Mouse (Mus musculus) neural tube, embryonic 12.5 days (tissue): ENCODE measurements at regions not wholly inside any gene's neighbourhood (a gene's known extent, or its start where the extent isn't known, plus 50 kb on each side); places are given as distances from the start of the nearest gene placed in this dataset.

Experiments
- ATAC-seq: fragments of 200-750 bp; cut with Nextera tagmentation; 2 replicates; pipeline ENCODE4 v1.8.0; 2017; ENCODE audit warnings: low read depth, mild to moderate bottlenecking, moderate TSS enrichment, moderate library complexity; ENCODE audit not compliant: low FRiP score
- H3K27ac ChIP-seq: fragments of 300-500 bp; sonication (generic); 2 replicates; pipeline ENCODE4 v1.5.1; 2016
- H3K27me3 ChIP-seq: fragments of 300-500 bp; sonication (generic); replicated peaks from 2 replicates; pipeline ENCODE4 v1.6.1; 2016; ENCODE audit warnings: mild to moderate bottlenecking
- H3K36me3 ChIP-seq: fragments of 300-500 bp; sonication (generic); 2 replicates; pipeline ENCODE4 v1.6.1; 2016; ENCODE audit warnings: mild to moderate bottlenecking
- H3K4me1 ChIP-seq: fragments of 300-500 bp; sonication (generic); 2 replicates; pipeline ENCODE4 v1.6.1; 2016
- H3K4me2 ChIP-seq: fragments of 300-500 bp; sonication (generic); replicated peaks from 2 replicates; pipeline ENCODE4 v1.6.1; 2016; ENCODE audit warnings: mild to moderate bottlenecking
- H3K4me3 ChIP-seq: fragments of 300-500 bp; sonication (generic); 2 replicates; pipeline ENCODE4 v1.5.1; 2016
- H3K9ac ChIP-seq: fragments of 300-500 bp; sonication (generic); 2 replicates; pipeline ENCODE4 v1.6.1; 2016; ENCODE audit warnings: mild to moderate bottlenecking
- H3K9me3 ChIP-seq: fragments of 300-500 bp; sonication (generic); 2 replicates; pipeline ENCODE4 v1.6.1; 2016; ENCODE audit warnings: mild to moderate bottlenecking
- WGBS: fragments of 180-500 bp; shearing (Covaris S2); methylation state at CpG from one replicate; pipeline ENCODE4 v1.1.7; 2016; 5-methylcytosine and 5-hydroxymethylcytosine counted together

- Histone ChIP-seq H3K4me1 (no peaks in the 10 kb centered on the region), H3K36me3 (no peaks in the 10 kb centered on the region), H3K27me3 (no peaks in the 10 kb centered on the region), H3K4me2 (no peak overlapping the region), H3K4me3 (no peak overlapping the region), H3K9me3 (no peaks in the 10 kb centered on the region), H3K27ac (no peak overlapping the region), H3K9ac (no peak overlapping the region)
- 80% methylated on average over 4 of the region's 4 CpGs for WGBS
- ATAC-seq: no peak
Measured at GRCm38 (mm10) chr3:154513566-154513965, 82.9 kb upstream of the Cryz start.

GRCm38 (mm10) chr3:154510160-154510559, 86.4 kb upstream of the Cryz start:
- ATAC-seq: no peak
- Histone ChIP-seq H3K36me3 (no peaks in the 10 kb centered on the region), H3K27ac (no peak overlapping the region), H3K9ac (no peak overlapping the region), H3K9me3 (no peaks in the 10 kb centered on the region), H3K4me3 (no peak overlapping the region), H3K27me3 (no peaks in the 10 kb centered on the region), H3K4me2 (no peak overlapping the region), H3K4me1 (no peaks in the 10 kb centered on the region)
- WGBS: 87% methylated on average over 3 of the region's 3 CpGs

GRCm38 (mm10) chr3:154509394-154509793, 87.1 kb upstream of the Cryz start:
- Histone ChIP-seq H3K36me3 (no peaks in the 10 kb centered on the region), H3K9ac (no peak overlapping the region), H3K9me3 (no peaks in the 10 kb centered on the region), H3K4me2 (no peak overlapping the region), H3K4me1 (no peaks in the 10 kb centered on the region), H3K4me3 (no peak overlapping the region), H3K27ac (no peak overlapping the region), H3K27me3 (no peaks in the 10 kb centered on the region)
- 75% methylated on average over 6 of the region's 6 CpGs for WGBS
- no peak for ATAC-seq

GRCm38 (mm10) chr3:154493387-154493920, 103.1 kb upstream of the Cryz start:
- no peak for ATAC-seq
- WGBS: 90% methylated on average over 2 of the region's 2 CpGs
- Histone ChIP-seq H3K4me1 (no peaks in the 10 kb centered on the region), H3K9ac (no peak overlapping the region), H3K27ac (no peak overlapping the region), H3K36me3 (no peaks in the 10 kb centered on the region), H3K4me2 (no peak overlapping the region), H3K9me3 (no peaks in the 10 kb centered on the region), H3K4me3 (no peak overlapping the region), H3K27me3 (no peaks in the 10 kb centered on the region)

GRCm38 (mm10) chr3:154472426-154472825, 124.1 kb upstream of the Cryz start:
- Histone ChIP-seq H3K27me3 (no peaks in the 10 kb centered on the region), H3K9ac (no peak overlapping the region), H3K4me2 (no peak overlapping the region), H3K27ac (no peak overlapping the region), H3K36me3 (no peaks in the 10 kb centered on the region), H3K4me3 (no peak overlapping the region), H3K4me1 (peaks cover 8% of the 10 kb centered on the region), H3K9me3 (0 out of 2 replicates have a peak, but pooled peaks cover 3% of the 10 kb centered on the region)
- ATAC-seq: no peak
- WGBS: 78% methylated on average over 2 of the region's 2 CpGs

- Histone ChIP-seq H3K4me1 (peaks cover 8% of the 10 kb centered on the region), H3K36me3 (no peaks in the 10 kb centered on the region), H3K27me3 (no peaks in the 10 kb centered on the region), H3K9me3 (0 out of 2 replicates have a peak, but pooled peaks cover 3% of the 10 kb centered on the region), H3K9ac (no peak overlapping the region), H3K4me2 (peak overlapping the region; percentile 40), H3K27ac (no peak overlapping the region), H3K4me3 (no peak overlapping the region)
- peak; percentile 78; the same call in 1 of the 2 replicates for ATAC-seq
- WGBS: 17% methylated on average over 13 of the region's 13 CpGs
Measured at GRCm38 (mm10) chr3:154467581-154468374, 128.7 kb upstream of the Cryz start.

GRCm38 (mm10) chr3:154458208-154458607, 127.7 kb upstream of the Lhx8 start:
- Histone ChIP-seq H3K4me3 (no peak overlapping the region), H3K4me2 (no peak overlapping the region), H3K9me3 (no peaks in the 10 kb centered on the region), H3K36me3 (no peaks in the 10 kb centered on the region), H3K27me3 (no peaks in the 10 kb centered on the region), H3K9ac (no peak overlapping the region), H3K27ac (no peak overlapping the region), H3K4me1 (no peaks in the 10 kb centered on the region)
- WGBS: 80% methylated on average over 9 of the region's 9 CpGs
- no peak for ATAC-seq

GRCm38 (mm10) chr3:154453025-154453424, 122.6 kb upstream of the Lhx8 start:
- Histone ChIP-seq H3K9me3 (0 out of 2 replicates have a peak, but pooled peaks cover 9% of the 10 kb centered on the region), H3K4me3 (no peak overlapping the region), H3K27ac (no peak overlapping the region), H3K36me3 (no peaks in the 10 kb centered on the region), H3K9ac (no peak overlapping the region), H3K27me3 (no peaks in the 10 kb centered on the region), H3K4me1 (no peaks in the 10 kb centered on the region), H3K4me2 (no peak overlapping the region)
- ATAC-seq: no peak

- Histone ChIP-seq H3K9ac (no peak overlapping the region), H3K27me3 (no peaks in the 10 kb centered on the region), H3K27ac (no peak overlapping the region), H3K4me2 (no peak overlapping the region), H3K9me3 (0 out of 2 replicates have a peak, but pooled peaks cover 9% of the 10 kb centered on the region), H3K4me3 (no peak overlapping the region), H3K4me1 (no peaks in the 10 kb centered on the region), H3K36me3 (no peaks in the 10 kb centered on the region)
- no peak for ATAC-seq
- 81% methylated on average over 6 of the region's 6 CpGs for whole genome bisulfite sequencing
Measured at GRCm38 (mm10) chr3:154452585-154452984, 122.1 kb upstream of the Lhx8 start.

- H3K4me1 ChIP-seq: no peaks in the 10 kb centered on the region
- no peak for ATAC-seq
- H3K36me3 ChIP-seq: no peaks in the 10 kb centered on the region
- H3K4me3 ChIP-seq: no peak overlapping the region
- H3K27me3 ChIP-seq: no peaks in the 10 kb centered on the region
- 87% methylated on average over 7 of the region's 7 CpGs for WGBS
- no peak overlapping the region for H3K4me2 ChIP-seq
- H3K9me3 ChIP-seq: 0 out of 2 replicates have a peak, but pooled peaks cover 9% of the 10 kb centered on the region
- no peak overlapping the region for H3K9ac ChIP-seq
- no peak overlapping the region for H3K27ac ChIP-seq
Measured at GRCm38 (mm10) chr3:154451169-154451568, 120.7 kb upstream of the Lhx8 start.

- Histone ChIP-seq H3K27ac (no peak overlapping the region), H3K4me2 (no peak overlapping the region), H3K9me3 (no peaks in the 10 kb centered on the region), H3K4me3 (no peak overlapping the region), H3K36me3 (no peaks in the 10 kb centered on the region), H3K27me3 (no peaks in the 10 kb centered on the region), H3K4me1 (no peaks in the 10 kb centered on the region), H3K9ac (no peak overlapping the region)
- no peak for ATAC-seq
- 86% methylated on average over 10 of the region's 10 CpGs for WGBS
Measured at GRCm38 (mm10) chr3:154443351-154444075, 113.1 kb upstream of the Lhx8 start.

- Histone ChIP-seq H3K4me3 (no peak overlapping the region), H3K4me2 (no peak overlapping the region), H3K4me1 (no peaks in the 10 kb centered on the region), H3K36me3 (no peaks in the 10 kb centered on the region), H3K27ac (no peak overlapping the region), H3K27me3 (no peaks in the 10 kb centered on the region), H3K9ac (no peak overlapping the region), H3K9me3 (no peaks in the 10 kb centered on the region)
- ATAC-seq: no peak
Measured at GRCm38 (mm10) chr3:154441454-154441853, 111.0 kb upstream of the Lhx8 start.
